Mouse (Mus musculus) heart, postnatal 0 days (tissue): ENCODE data around the gene Hapln4. TPM values are rescaled to one million over a fixed set of nuclear protein-coding genes. Genes with fewer than 3 reads are reported as not detected.

Experiments
- ATAC-seq: fragments of 200-750 bp; cut with Nextera tagmentation; 2 replicates; pipeline ENCODE4 v1.8.0; 2017; ENCODE audit warnings: low read depth, moderate number of reproducible peaks, moderate library complexity; ENCODE audit not compliant: insufficient read depth
- DNase-seq: peaks from one replicate; pipeline ENCODE4 v3.0.0-alpha.2; 2016; ENCODE audit warnings: low spot score
- H3K27ac ChIP-seq: fragments of 300-500 bp; sonication (generic); 2 replicates; pipeline ENCODE4 v1.5.1; 2014; ENCODE audit warnings: low read depth, mild to moderate bottlenecking
- H3K27me3 ChIP-seq: fragments of 300-500 bp; sonication (generic); 2 replicates; pipeline ENCODE4 v1.6.1; 2014; ENCODE audit warnings: low read length, mixed read lengths; ENCODE audit not compliant: control insufficient read depth, insufficient read depth
- H3K36me3 ChIP-seq: fragments of 300-500 bp; sonication (generic); replicated peaks from 2 replicates; pipeline ENCODE4 v1.6.1; 2014; ENCODE audit warnings: low read length, mixed read lengths; ENCODE audit not compliant: control insufficient read depth, insufficient read depth
- H3K4me1 ChIP-seq: fragments of 300-500 bp; sonication (generic); 2 replicates; pipeline ENCODE4 v1.6.1; 2014; ENCODE audit warnings: antibody characterized with exemption; ENCODE audit not compliant: control insufficient read depth, insufficient read depth
- H3K4me2 ChIP-seq: fragments of 300-500 bp; sonication (generic); 2 replicates; pipeline ENCODE4 v1.6.1; 2014; ENCODE audit warnings: low read depth, mild to moderate bottlenecking, low read length, moderate library complexity
- H3K4me3 ChIP-seq: fragments of 300-500 bp; sonication (generic); 2 replicates; pipeline ENCODE4 v1.5.1; 2014; ENCODE audit warnings: low read depth, low read length
- H3K9ac ChIP-seq: fragments of 300-500 bp; sonication (generic); replicated peaks from 2 replicates; pipeline ENCODE4 v1.6.1; 2014; ENCODE audit warnings: low read depth, low read length, mixed read lengths
- H3K9me3 ChIP-seq: fragments of 300-500 bp; sonication (generic); replicated peaks from 2 replicates; pipeline ENCODE4 v1.6.1; 2016; ENCODE audit warnings: low read length; ENCODE audit not compliant: control insufficient read depth
- CTCF ChIP-seq: IDR thresholded peaks from 2 replicates; pipeline ENCODE4 v1.5.1; 2016; ENCODE audit warnings: antibody characterized with exemption, control low read depth, low read depth
- EP300 ChIP-seq: IDR thresholded peaks from 2 replicates; pipeline ENCODE4 v1.6.1; 2016; ENCODE audit warnings: antibody characterized with exemption, low read depth
- WGBS: fragments of 180-500 bp; shearing (Covaris S2); extraction: QIAGEN DNeasy Blood & Tissue Kit; methylation state at CpG from one replicate; pipeline ENCODE4 v1.1.7; 2014; 5-methylcytosine and 5-hydroxymethylcytosine counted together
- microRNA-seq: library from miRNA; unstranded; fragments of <30 nt; microRNA quantifications from one replicate; pipeline ENCODE4, GENCODE M21; 2016
- polyA plus RNA-seq: library from polyadenylated mRNA; unstranded; fragments of >200 nt; fragmentation: Nextera tagmentation; extraction: Ambion mirVana; gene quantifications from 2 replicates; pipeline ENCODE4 v1.2.1, GENCODE M21; 2015
- total RNA-seq: library from RNA; depleted of rRNA; stranded (reverse); fragments of >200 nt; gene quantifications from 2 replicates; pipeline ENCODE4 v1.2.3, GENCODE M21; 2014; ENCODE audit warnings: low replicate concordance; rRNA removed

Hapln4 gene
- total and polyA plus RNA-seq, 2 experiments from 2014 or later = not detected

DNA sequence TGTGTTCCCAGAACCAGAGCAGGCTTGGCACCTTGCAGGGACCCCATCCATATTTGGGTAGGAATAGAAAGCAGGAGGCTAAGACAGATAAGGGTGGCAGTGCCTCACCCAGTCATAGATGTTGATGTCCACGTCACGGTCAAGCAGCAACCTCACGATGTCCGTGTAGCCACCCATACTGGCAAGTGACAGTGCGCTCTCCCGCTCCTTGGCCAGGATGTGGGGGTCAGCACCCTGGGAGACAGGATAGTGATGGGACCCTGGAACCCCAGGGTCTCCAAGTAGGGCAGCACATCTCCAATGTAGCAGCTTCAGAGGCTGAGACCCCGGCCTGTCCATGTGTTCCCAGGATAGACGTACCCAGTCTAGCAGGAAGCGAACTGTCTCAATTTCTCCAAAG, 51.7 kb downstream of the Hapln4 start:
- Histone ChIP-seq H3K4me2 (no peak overlapping the region), H3K27me3 (no peaks in the 10 kb centered on the region), H3K4me1 (peaks cover 26% of the 10 kb centered on the region), H3K36me3 (peaks cover 37% of the 10 kb centered on the region), H3K9me3 (no peaks in the 10 kb centered on the region), H3K4me3 (no peak overlapping the region), H3K27ac (peak overlapping the region; percentile 63), H3K9ac (no peak overlapping the region)
- ATAC-seq (peak; percentile 40), DNase-seq (peak; percentile 71)
- 61% methylated on average over 9 of the region's 9 CpGs for WGBS
- TF ChIP-seq CTCF (no peak), EP300 (no peak)

DNA sequence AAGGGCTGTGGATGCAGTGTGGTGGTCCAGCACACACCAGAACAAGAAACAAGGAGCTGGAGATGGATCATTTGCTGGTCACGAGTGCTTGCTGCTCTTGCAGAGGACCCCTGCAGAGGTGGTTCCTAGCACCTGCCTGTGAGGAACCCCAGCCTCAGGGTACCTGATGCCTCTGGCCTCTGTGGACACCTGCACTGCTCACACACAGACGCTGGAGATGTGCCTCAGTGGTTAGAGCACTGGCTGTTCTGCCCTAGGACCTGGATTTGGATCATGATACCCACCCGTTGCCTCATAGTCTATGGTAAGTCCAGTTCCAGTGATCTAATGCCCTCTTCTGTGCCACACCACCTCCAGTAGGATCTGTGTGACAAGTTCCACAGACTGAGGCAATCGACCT, 53.3 kb downstream of the Hapln4 start:
- no peak overlapping the region for H3K9ac ChIP-seq
- no peak overlapping the region for H3K4me3 ChIP-seq
- H3K4me1 ChIP-seq = peaks cover 19% of the 10 kb centered on the region

DNA sequence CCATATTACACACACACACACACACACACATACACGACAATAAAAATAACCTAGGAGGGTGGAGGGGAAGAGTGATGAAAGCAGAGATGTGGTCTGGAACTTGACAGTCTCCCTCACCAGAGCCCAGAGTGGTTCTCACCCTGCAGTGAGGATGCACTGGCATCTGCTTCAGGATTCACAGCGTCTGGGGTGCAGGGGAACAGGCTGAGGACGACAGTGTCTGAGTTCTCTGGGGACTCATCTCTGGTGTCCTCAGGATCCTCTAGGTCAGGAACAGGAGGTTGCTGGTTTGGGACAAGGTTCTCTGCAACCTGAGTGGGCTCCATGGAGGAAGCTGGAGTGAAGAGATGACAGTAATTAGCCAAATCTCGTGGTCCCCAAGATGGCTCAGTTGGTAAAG, 54.6 kb downstream of the Hapln4 start:
- peak overlapping the region; percentile 66 for H3K4me2 ChIP-seq
- no peak overlapping the region for H3K27ac ChIP-seq
- ATAC-seq (no peak), DNase-seq (no peak)
- no peak overlapping the region for H3K9ac ChIP-seq
- H3K27me3 ChIP-seq = no peaks in the 10 kb centered on the region
- H3K4me3 ChIP-seq = peak overlapping the region; percentile 80; the same call in 1 of the 2 replicates
- peaks cover 16% of the 10 kb centered on the region for H3K4me1 ChIP-seq
- WGBS = 60% methylated on average over 4 of the region's 4 CpGs
- no peak for TF ChIP-seq EP300
- no peak for TF ChIP-seq CTCF
- peaks cover 41% of the 10 kb centered on the region for H3K36me3 ChIP-seq
- H3K9me3 ChIP-seq = no peaks in the 10 kb centered on the region

More for the DNA sequence above, 53.3 kb downstream of the Hapln4 start:
- TF ChIP-seq EP300 (no peak), CTCF (no peak)
- DNase-seq = no peak
- Histone ChIP-seq H3K9me3 (no peaks in the 10 kb centered on the region), H3K36me3 (peaks cover 37% of the 10 kb centered on the region), H3K27ac (no peak overlapping the region), H3K27me3 (no peaks in the 10 kb centered on the region), H3K4me2 (no peak overlapping the region)
- ATAC-seq = no peak
- WGBS = 89% methylated on average over 4 of the region's 4 CpGs

DNA sequence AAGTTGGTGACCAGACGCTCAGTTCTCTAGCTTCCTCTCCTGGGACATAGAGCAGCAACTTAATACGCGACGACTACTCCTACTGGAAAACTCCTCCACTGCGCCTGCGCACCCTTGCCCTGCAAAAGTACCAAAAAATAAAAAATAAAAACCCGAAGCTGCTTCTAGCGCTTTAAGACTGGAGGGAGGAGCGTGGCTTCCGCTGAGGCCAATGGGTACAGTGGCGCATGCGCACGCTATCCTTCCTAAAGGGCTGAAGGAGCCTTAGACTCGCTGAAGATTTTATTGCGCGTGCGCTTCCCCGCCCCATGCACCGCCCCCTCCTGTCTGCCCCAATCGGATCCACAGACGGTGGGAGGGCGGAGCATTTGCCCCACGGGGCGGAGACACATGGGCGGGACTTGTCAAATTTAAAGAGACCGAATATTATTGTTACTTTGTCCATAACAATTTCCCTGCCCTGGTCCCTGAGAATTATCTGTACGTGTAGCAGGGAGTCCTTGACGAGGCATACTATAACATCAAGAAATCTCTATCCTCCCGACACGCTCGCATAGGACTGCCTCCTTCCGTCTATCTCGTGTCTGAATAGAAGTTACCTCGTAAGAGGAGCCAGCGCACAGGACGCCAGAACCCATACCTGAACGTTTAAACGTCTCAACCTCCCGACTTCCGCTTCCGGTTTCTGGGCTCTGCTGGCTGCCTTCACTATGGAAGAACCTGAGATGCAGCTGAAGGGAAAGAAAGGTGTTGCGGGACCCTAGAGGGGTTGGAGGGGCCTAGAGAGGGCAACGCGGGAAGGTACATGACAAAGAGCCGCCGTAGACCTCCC, 56.0 kb downstream of the Hapln4 start, which contains the start of the genes Rfxank, Borcs8 and Mef2b:
Gene Rfxank, minus strand, starts transcription at position 129 of the 832 bp plus-strand sequence.
Gene Borcs8, plus strand, starts transcription at position 474 of the 832 bp plus-strand sequence.
Gene Mef2b, plus strand, starts transcription at position 686 of the 832 bp plus-strand sequence.
- WGBS = under 1% methylated on average over 46 of the region's 46 CpGs
- DNase-seq (peak; percentile 99), ATAC-seq (peak; percentile 97)
- Histone ChIP-seq H3K4me2 (peak within 1 kb of the TSS; percentile 72), H3K4me1 (peaks cover 16% of the 10 kb centered on the region), H3K9ac (peak within 1 kb of the TSS; percentile 78), H3K9me3 (no peaks in the 10 kb centered on the region), H3K27me3 (no peaks in the 10 kb centered on the region), H3K4me3 (peak within 1 kb of the TSS; percentile 80), H3K36me3 (peaks cover 33% of the 10 kb centered on the region), H3K27ac (peak within 1 kb of the TSS; percentile 76)
- no peak for TF ChIP-seq CTCF
- TF ChIP-seq EP300 = no peak

DNA sequence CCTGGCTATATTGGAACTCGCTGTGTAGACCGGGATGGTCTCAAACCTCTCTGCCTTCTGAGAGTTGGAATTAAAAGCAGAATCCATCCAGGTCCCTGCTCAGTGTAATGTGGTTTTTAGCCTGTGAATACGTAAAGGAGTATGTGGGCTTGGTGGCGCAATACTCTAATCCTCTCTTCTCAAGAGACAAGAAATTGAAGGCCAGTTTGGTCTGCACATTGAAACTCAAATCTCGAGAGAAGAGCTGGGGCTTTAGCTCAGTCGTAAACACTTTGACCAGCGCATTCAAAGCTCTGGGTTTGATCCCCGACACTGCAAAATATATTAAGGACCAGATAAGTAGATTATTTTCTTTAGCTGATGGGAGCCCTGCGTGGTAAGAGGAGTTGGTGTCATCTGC, 56.7 kb downstream of the Hapln4 start:
- Histone ChIP-seq H3K4me3 (peak overlapping the region; percentile 80), H3K36me3 (peaks cover 32% of the 10 kb centered on the region), H3K4me2 (peak overlapping the region; percentile 72), H3K27me3 (no peaks in the 10 kb centered on the region), H3K9ac (peak overlapping the region; percentile 78), H3K9me3 (no peaks in the 10 kb centered on the region), H3K4me1 (peaks cover 16% of the 10 kb centered on the region), H3K27ac (peak overlapping the region; percentile 76)
- peak; percentile 27 for DNase-seq
- 8% methylated on average over 9 of the region's 9 CpGs for WGBS
- ATAC-seq = no peak
- no peak for TF ChIP-seq CTCF
- TF ChIP-seq EP300 = no peak

Small RNAs within 50 kb of the gene (microRNA-seq; reads per million reads assigned to microRNA genes)
- gene Mir7066 = not detected

Other genes with a start within 250 kb of the Hapln4 start
- gene Cilp2, start 195.8 kb upstream of the Hapln4 start, total RNA-seq = 0.23 and 0.43 TPM in 2 replicates
- gene Cilp2, start 195.8 kb upstream of the Hapln4 start, polyA plus RNA-seq = 0.36 and 0.49 TPM in 2 replicates
- 0.11 TPM in 1 of 2 replicates, not detected in the other for gene Tssk6, start 181.3 kb upstream of the Hapln4 start, total RNA-seq
- 1.1 and 1.2 TPM in 2 replicates for gene Tssk6, start 181.3 kb upstream of the Hapln4 start, polyA plus RNA-seq
- gene Ndufa13, start 180.9 kb upstream of the Hapln4 start, total RNA-seq = 223 and 232 TPM in 2 replicates
- gene Ndufa13, start 180.9 kb upstream of the Hapln4 start, polyA plus RNA-seq = 666 and 702 TPM in 2 replicates
- 1.2 and 22.3 TPM in 2 replicates for gene Yjefn3, start 180.7 kb upstream of the Hapln4 start, total RNA-seq
- gene Yjefn3, start 180.7 kb upstream of the Hapln4 start, polyA plus RNA-seq = 12.9 and 13.9 TPM in 2 replicates
- gene Gatad2a, start 87.1 kb upstream of the Hapln4 start, total RNA-seq = 26.9 and 58.8 TPM in 2 replicates
- gene Gatad2a, start 87.1 kb upstream of the Hapln4 start, polyA plus RNA-seq = 17.0 and 18.9 TPM in 2 replicates
- 71.1 and 92.3 TPM in 2 replicates for gene Mau2, start 40.7 kb upstream of the Hapln4 start, total RNA-seq
- gene Mau2, start 40.7 kb upstream of the Hapln4 start, polyA plus RNA-seq = 25.6 and 28.0 TPM in 2 replicates
- gene Sugp1, start 40.6 kb upstream of the Hapln4 start, total RNA-seq = 11.5 TPM in 2 replicates
- 22.6 and 23.0 TPM in 2 replicates for gene Sugp1, start 40.6 kb upstream of the Hapln4 start, polyA plus RNA-seq
- gene Tm6sf2, start 10.5 kb upstream of the Hapln4 start, total RNA-seq = 2.1 TPM in 1 of 2 replicates, not detected in the other
- 1.0 and 1.3 TPM in 2 replicates for gene Tm6sf2, start 10.5 kb upstream of the Hapln4 start, polyA plus RNA-seq
- gene Ncan, start 37.4 kb downstream of the Hapln4 start, total RNA-seq = 0.35 TPM in 1 of 2 replicates, not detected in the other
- gene Ncan, start 37.4 kb downstream of the Hapln4 start, polyA plus RNA-seq = 0.10 and 0.12 TPM in 2 replicates
- 2.9 and 10.3 TPM in 2 replicates for gene Nr2c2ap, start 47.9 kb downstream of the Hapln4 start, total RNA-seq
- 29.2 and 32.5 TPM in 2 replicates for gene Nr2c2ap, start 47.9 kb downstream of the Hapln4 start, polyA plus RNA-seq
- gene Rfxank, start 55.7 kb downstream of the Hapln4 start, total RNA-seq = 29.4 and 48.4 TPM in 2 replicates
- gene Rfxank, start 55.7 kb downstream of the Hapln4 start, polyA plus RNA-seq = 22.5 and 23.9 TPM in 2 replicates
- 34.3 and 68.4 TPM in 2 replicates for gene Borcs8, start 56.0 kb downstream of the Hapln4 start, total RNA-seq
- 32.1 and 34.5 TPM in 2 replicates for gene Borcs8, start 56.0 kb downstream of the Hapln4 start, polyA plus RNA-seq
- not detected in 2 replicates for gene Mef2b, start 56.3 kb downstream of the Hapln4 start, total RNA-seq
- 0.20 TPM in 1 of 2 replicates, not detected in the other for gene Mef2b, start 56.3 kb downstream of the Hapln4 start, polyA plus RNA-seq
- gene Tmem161a, start 88.9 kb downstream of the Hapln4 start, total RNA-seq = 155 and 174 TPM in 2 replicates
- gene Tmem161a, start 88.9 kb downstream of the Hapln4 start, polyA plus RNA-seq = 120 and 132 TPM in 2 replicates
- gene Slc25a42, start 128.8 kb downstream of the Hapln4 start, total RNA-seq = 20.6 and 29.1 TPM in 2 replicates
- gene Slc25a42, start 128.8 kb downstream of the Hapln4 start, polyA plus RNA-seq = 16.5 and 19.1 TPM in 2 replicates
- 32.0 and 48.7 TPM in 2 replicates for gene Sugp2, start 150.8 kb downstream of the Hapln4 start, total RNA-seq
- gene Sugp2, start 150.8 kb downstream of the Hapln4 start, polyA plus RNA-seq = 14.5 and 15.5 TPM in 2 replicates
- 20.1 and 26.5 TPM in 2 replicates for gene Armc6, start 151.0 kb downstream of the Hapln4 start, total RNA-seq
- 11.9 and 13.1 TPM in 2 replicates for gene Armc6, start 151.0 kb downstream of the Hapln4 start, polyA plus RNA-seq
- gene Homer3, start 199.4 kb downstream of the Hapln4 start, total RNA-seq = 29.1 and 38.9 TPM in 2 replicates
- 19.5 TPM in 2 replicates for gene Homer3, start 199.4 kb downstream of the Hapln4 start, polyA plus RNA-seq
- 33.1 and 35.6 TPM in 2 replicates for gene Ddx49, start 219.0 kb downstream of the Hapln4 start, total RNA-seq
- gene Ddx49, start 219.0 kb downstream of the Hapln4 start, polyA plus RNA-seq = 24.4 and 26.7 TPM in 2 replicates
- gene Cope, start 219.1 kb downstream of the Hapln4 start, total RNA-seq = 154 and 193 TPM in 2 replicates
- 294 and 295 TPM in 2 replicates for gene Cope, start 219.1 kb downstream of the Hapln4 start, polyA plus RNA-seq
- gene Cers1, start 232.3 kb downstream of the Hapln4 start, total RNA-seq = 0.80 TPM in 1 of 2 replicates, not detected in the other
- gene Cers1, start 232.3 kb downstream of the Hapln4 start, polyA plus RNA-seq = 0.27 and 0.59 TPM in 2 replicates
- not detected in 2 replicates for gene Gdf1, start 246.4 kb downstream of the Hapln4 start, total RNA-seq
- 0.18 and 0.20 TPM in 2 replicates for gene Gdf1, start 246.4 kb downstream of the Hapln4 start, polyA plus RNA-seq